Comparison of ENCODE assay signal across 9 mouse cellular contexts in the genomic region with DNA sequence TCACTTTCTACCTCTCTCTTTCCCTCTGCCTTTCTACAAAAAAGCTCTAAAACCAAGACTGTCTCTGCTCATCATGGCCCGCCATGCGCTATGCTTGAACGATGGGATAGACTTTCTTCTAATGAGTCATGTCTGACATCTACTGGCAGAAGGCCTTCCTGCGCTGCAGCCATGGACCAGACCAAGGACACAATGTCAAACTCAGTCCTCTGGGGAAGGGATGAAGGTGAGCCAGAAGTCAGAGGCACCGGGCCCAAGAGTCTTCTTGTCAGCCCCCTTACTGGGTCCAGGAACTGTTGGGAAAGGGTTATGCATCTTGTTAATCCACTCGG.
DNase-seq lines count a peak whose midpoint lies in the region; ATAC-seq and TF ChIP-seq lines count a peak whose summit lies in the region.
"Had no signal": no experiment of that assay in that cellular context is flagged by ENCODE, and none has a peak within 500 bp of the region (broad histone marks: within the 10 kb centered on the region; RNA-seq: fewer than 3 reads in every experiment).

No protein-coding gene starts in this region.

- 11% methylated on average over 6 of the region's 6 CpGs for WGBS in heart, embryonic 12.5 days
- 10% methylated on average over 6 of the region's 6 CpGs for WGBS in hindbrain, postnatal 0 days

- no peaks in the 10 kb centered on the region for H3K36me3 ChIP-seq in heart, embryonic 12.5 days
- H3K36me3 ChIP-seq in ES-Bruce4 (ENCODE audit: control insufficient read depth, insufficient read depth, low read length, poor library complexity, severe bottlenecking) = no peaks in the 10 kb centered on the region
- no peaks in the 10 kb centered on the region for H3K36me3 ChIP-seq in hindbrain, postnatal 0 days (ENCODE audit: insufficient read depth, low read length)
- H3K36me3 ChIP-seq: limb, embryonic 12.5 days had no signal

- no peak overlapping the region for H3K9ac ChIP-seq in heart, embryonic 12.5 days
- H3K9ac ChIP-seq in ES-Bruce4 (ENCODE audit: low read depth, poor library complexity, severe bottlenecking) = no peak overlapping the region
- H3K9ac ChIP-seq in hindbrain, postnatal 0 days (replicated peaks; ENCODE audit: low read length) = no peak overlapping the region
- H3K9ac ChIP-seq: limb, embryonic 12.5 days had no signal

- no peak overlapping the region for H3K27ac ChIP-seq in heart, embryonic 12.5 days (ENCODE audit: poor library complexity, severe bottlenecking)
- H3K27ac ChIP-seq in ES-Bruce4 (ENCODE audit: insufficient read depth, low read length) = no peak overlapping the region
- no peak overlapping the region for H3K27ac ChIP-seq in hindbrain, postnatal 0 days
- H3K27ac ChIP-seq: limb, embryonic 12.5 days had no signal

- intact Hi-C loops in heart, postnatal 36 days (cut with DNase I) = loop anchor here (2.0 kb wide), 1 partner anchor 426 kb away; no protein-coding TSS in a partner anchor

- DNase-seq in heart, postnatal 36 days = no peak
- peak; percentile 74 for DNase-seq in embryo, embryonic 10.5 days (ENCODE audit: low spot score)
- DNase-seq in hindbrain, postnatal 0 days (ENCODE audit: low spot score) = peak; percentile 79
- DNase-seq in layer of hippocampus, postnatal 25 days (ENCODE audit: extremely low spot score in 1 of 2, low spot score in 1 of 2) = no peak
- no peak for DNase-seq in layer of hippocampus, postnatal 10 days (ENCODE audit: low spot score in 2 of 2)

- TF ChIP-seq POLR2A in ES-Bruce4 (IDR thresholded peaks at IDR 0.05; ENCODE audit: insufficient read depth, low read length) = no peak

- no peak overlapping the region for H3K4me2 ChIP-seq in heart, embryonic 12.5 days
- no peak overlapping the region for H3K4me2 ChIP-seq in hindbrain, postnatal 0 days (ENCODE audit: low read depth, low read length)
- H3K4me2 ChIP-seq: limb, embryonic 12.5 days had no signal

- H3K27me3 ChIP-seq in heart, embryonic 12.5 days (replicated peaks) = no peaks in the 10 kb centered on the region
- H3K27me3 ChIP-seq in ES-Bruce4 (ENCODE audit: control insufficient read depth, insufficient read depth, low read length, poor library complexity, severe bottlenecking) = no peaks in the 10 kb centered on the region
- no peaks in the 10 kb centered on the region for H3K27me3 ChIP-seq in hindbrain, postnatal 0 days (ENCODE audit: insufficient read depth, low read length)

- no peak for TF ChIP-seq EP300 in ES-Bruce4 (IDR thresholded peaks at IDR 0.05; ENCODE audit: insufficient read depth, low read depth, low read length)

- ATAC-seq in heart, embryonic 12.5 days (ENCODE audit: insufficient number of reproducible peaks, low FRiP score) = peak; percentile 55; the same call in 1 of the 2 replicates
- ATAC-seq in hindbrain, postnatal 0 days = peak; percentile 69; the same call in 1 of the 2 replicates
- peak; percentile 94 for ATAC-seq in megakaryocyte-erythroid progenitor cell, adult 5-6 weeks (replicated peaks; ENCODE audit: low FRiP score, low TSS enrichment, poor library complexity, severe bottlenecking)

- peak; percentile 79 for TF ChIP-seq CTCF in ES-Bruce4 (IDR thresholded peaks at IDR 0.05; ENCODE audit: low read depth, low read length)
- peak; percentile 81 for TF ChIP-seq CTCF in hindbrain, postnatal 0 days (IDR thresholded peaks at IDR 0.05; ENCODE audit: low read depth)

- no peaks in the 10 kb centered on the region for H3K9me3 ChIP-seq in heart, embryonic 12.5 days (replicated peaks)
- no peaks in the 10 kb centered on the region for H3K9me3 ChIP-seq in ES-Bruce4 (replicated peaks; ENCODE audit: control insufficient read depth, insufficient read depth, low read length, poor library complexity, severe bottlenecking)
- no peaks in the 10 kb centered on the region for H3K9me3 ChIP-seq in hindbrain, postnatal 0 days (ENCODE audit: low read length)
- H3K9me3 ChIP-seq: limb, embryonic 12.5 days had no signal

- no peaks in the 10 kb centered on the region for H3K4me1 ChIP-seq in heart, embryonic 12.5 days (replicated peaks)
- peaks cover 2% of the 10 kb centered on the region for H3K4me1 ChIP-seq in ES-Bruce4 (ENCODE audit: control insufficient read depth, insufficient read depth, low read length)
- H3K4me1 ChIP-seq in hindbrain, postnatal 0 days (ENCODE audit: insufficient read depth, low read length) = no peaks in the 10 kb centered on the region
- H3K4me1 ChIP-seq: limb, embryonic 12.5 days had no signal

- H3K4me3 ChIP-seq in heart, embryonic 12.5 days = no peak overlapping the region
- H3K4me3 ChIP-seq in ES-Bruce4 (ENCODE audit: low read depth, low read length) = no peak overlapping the region
- no peak overlapping the region for H3K4me3 ChIP-seq in hindbrain, postnatal 0 days (ENCODE audit: low read length)
- H3K4me3 ChIP-seq: limb, embryonic 12.5 days had no signal

Comparison
In these comparisons a context has a peak if more than half of its experiments do, and no peak if none do; other contexts are left out.
1. DNase-seq: peak in embryo, embryonic 10.5 days (single experiment) and hindbrain, postnatal 0 days (single experiment); none in heart, postnatal 36 days (0 of 2), layer of hippocampus, postnatal 25 days (0 of 2) and layer of hippocampus, postnatal 10 days (0 of 2).
2. Peak in every context shown above with its lines, with median percentiles within 50 percentile points of each other: ATAC-seq.